Mouse (Mus musculus) left cerebral cortex, postnatal 10 days (tissue): ENCODE measurements around the gene Fam114a1. TPM values are rescaled to one million over a fixed set of nuclear protein-coding genes. Genes with fewer than 3 reads are reported as not detected.

ENCODE experiments used
- DNase-seq, 2 experiments: peaks; one replicate each; pipeline ENCODE4 v3.0.0; 2021 to 2022; ENCODE audit warnings: low spot score in 2 of 2, mixed read lengths in 1 of 2; ENCODE audit errors: extremely low spot score in 1 of 2
- intact Hi-C: fragments of 180-260 bp; cut with DNase I; formaldehyde crosslinking; loops from one replicate; pipeline ENCODE4 v1.15.1; 2025
- total RNA-seq, 2 experiments: library from RNA; stranded (reverse); gene quantifications; 2 replicates each; pipeline ENCODE4 v1.2.3; 2021

Gene Fam114a1
- total RNA-seq, 2 experiments from 2014 or later: 7.2 to 8.4 TPM

DNA sequence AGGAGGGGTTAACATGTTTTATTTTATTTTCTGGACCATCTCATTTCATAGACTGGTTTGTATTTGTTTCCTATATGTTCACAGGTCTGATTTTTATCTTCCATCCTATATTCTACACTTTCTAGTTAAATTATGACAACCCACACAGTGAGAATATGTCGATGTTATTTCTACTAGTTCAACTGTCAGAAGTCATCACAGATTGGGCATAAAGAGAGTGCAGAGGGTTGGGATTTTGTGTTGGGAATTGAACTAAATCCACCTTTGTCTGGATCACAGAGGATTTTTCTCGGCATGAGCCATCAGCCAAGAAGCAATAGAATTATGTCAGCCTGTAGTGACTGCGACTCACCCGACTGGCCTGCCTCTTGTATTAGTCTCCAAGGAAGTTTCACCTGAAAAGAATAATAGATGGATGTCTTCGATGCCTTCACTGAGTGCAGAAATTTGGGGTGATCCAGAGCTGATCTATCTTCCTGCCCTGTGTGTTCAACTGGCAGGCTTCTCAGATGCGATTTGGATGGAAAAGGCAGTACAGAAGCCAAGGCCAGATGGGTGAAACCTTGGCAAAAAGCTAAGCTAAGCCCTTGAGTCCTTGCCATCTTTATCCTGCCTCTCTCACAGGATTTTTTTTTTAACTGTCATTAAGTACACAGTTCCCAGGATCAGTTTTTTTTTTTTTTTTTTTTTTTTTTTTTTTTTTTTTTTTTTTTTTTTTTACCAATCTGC lies 75.9 kb downstream of the Fam114a1 start:
- intact Hi-C loops: loop anchor here (5.0 kb wide), 1 partner anchor 66 kb away; no protein-coding TSS in a partner anchor
- no peak for DNase-seq

DNA sequence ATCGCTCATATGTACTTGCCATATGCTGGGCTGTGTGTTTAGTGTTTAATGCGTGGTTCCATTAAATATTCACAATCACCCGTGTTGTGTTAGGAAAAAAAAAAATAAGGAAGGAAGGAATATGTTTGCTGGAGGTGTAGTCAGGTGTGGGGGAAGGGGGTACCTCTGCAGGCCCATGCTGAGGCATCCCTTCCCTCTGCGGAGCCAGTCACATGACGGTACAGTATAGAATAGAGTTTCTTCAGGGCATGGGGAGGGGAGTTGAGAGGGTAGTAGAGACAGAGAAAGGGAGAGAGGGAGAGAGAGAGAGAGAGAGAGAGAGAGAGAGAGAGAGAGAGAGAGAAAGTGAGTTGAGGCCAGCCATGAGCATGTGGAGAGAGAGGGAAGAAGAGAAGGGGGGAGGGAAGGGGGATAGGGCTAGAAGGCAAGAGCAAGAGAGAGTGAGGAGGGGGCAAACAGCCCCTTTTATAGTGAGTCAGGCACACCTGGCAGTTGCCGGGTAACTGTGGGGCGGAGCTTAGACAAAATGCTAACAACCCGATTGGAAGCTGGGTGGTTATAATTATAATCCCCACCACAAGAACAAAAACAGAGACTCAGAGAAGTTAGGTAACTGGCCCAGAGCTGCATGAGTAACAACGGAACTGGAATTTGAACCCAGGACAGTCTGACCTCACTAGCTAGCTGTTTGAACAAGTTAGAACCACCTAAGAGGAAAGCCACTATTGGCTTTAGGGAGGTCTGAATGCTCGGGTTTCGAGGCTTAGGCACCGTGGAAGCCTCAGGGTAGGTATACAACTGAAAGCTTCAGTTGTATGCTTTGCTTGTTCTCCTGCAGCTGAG lies 76.8 kb downstream of the Fam114a1 start:
- intact Hi-C loops: loop anchor here (5.0 kb wide), 1 partner anchor 66 kb away; no protein-coding TSS in a partner anchor
- no peak for DNase-seq

- intact Hi-C loops: loop anchor here (5.0 kb wide), 1 partner anchor 65 kb away; no protein-coding TSS in a partner anchor
- no peak for DNase-seq
Measured at GRCm38 (mm10) chr5:65047285-65047855, 77.5 kb downstream of the Fam114a1 start.

GRCm38 (mm10) chr5:65049880-65050279 lies 80.0 kb downstream of the Fam114a1 start:
- intact Hi-C loops: loop anchor here (5.0 kb wide), 1 partner anchor 62 kb away; no protein-coding TSS in a partner anchor
- no peak for DNase-seq

GRCm38 (mm10) chr5:65051513-65051912 lies 81.6 kb downstream of the Fam114a1 start:
- intact Hi-C loops: no loop called here
- DNase-seq: no peak

- intact Hi-C loops: no loop called here
Measured at GRCm38 (mm10) chr5:65057596-65057995, 87.7 kb downstream of the Fam114a1 start.

GRCm38 (mm10) chr5:65059806-65060205 lies 89.9 kb downstream of the Fam114a1 start:
- no peak for DNase-seq
- intact Hi-C loops: no loop called here

More at GRCm38 (mm10) chr5:65057596-65057995, 87.7 kb downstream of the Fam114a1 start:
- no peak for DNase-seq

GRCm38 (mm10) chr5:65062236-65062635 lies 92.4 kb downstream of the Fam114a1 start:
- intact Hi-C loops: no loop called here
- no peak for DNase-seq

GRCm38 (mm10) chr5:65063266-65063665 lies 93.4 kb downstream of the Fam114a1 start:
- no peak for DNase-seq
- intact Hi-C loops: no loop called here

GRCm38 (mm10) chr5:65068166-65068565 lies 98.3 kb downstream of the Fam114a1 start:
- no peak for DNase-seq
- intact Hi-C loops: no loop called here

GRCm38 (mm10) chr5:65069872-65070271 lies 100.0 kb downstream of the Fam114a1 start:
- no peak for DNase-seq
- intact Hi-C loops: no loop called here

DNA sequence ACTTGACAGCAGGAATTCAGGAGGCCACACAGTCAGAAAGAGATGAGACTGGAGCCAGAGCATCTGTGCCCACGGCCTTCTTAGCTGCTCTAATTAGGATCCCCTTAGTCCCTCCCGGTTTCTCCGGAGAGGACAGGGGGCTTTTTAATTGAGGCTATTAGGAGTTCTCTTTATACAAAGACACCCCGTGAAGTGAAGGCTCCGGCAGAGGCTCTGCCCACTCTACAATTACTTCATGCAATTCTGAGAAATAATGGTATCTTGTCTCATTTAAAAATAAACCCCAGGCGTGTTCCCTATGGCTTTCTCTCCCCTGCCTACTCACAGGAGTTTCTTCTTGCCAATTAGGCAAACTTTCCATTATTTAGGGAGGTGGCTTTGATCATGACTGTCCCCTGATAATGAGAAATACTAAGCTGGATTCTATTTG lies 101.8 kb downstream of the Fam114a1 start:
- no peak for DNase-seq
- intact Hi-C loops: no loop called here

GRCm38 (mm10) chr5:65073247-65073646 lies 103.4 kb downstream of the Fam114a1 start:
- DNase-seq: no peak
- intact Hi-C loops: no loop called here

DNA sequence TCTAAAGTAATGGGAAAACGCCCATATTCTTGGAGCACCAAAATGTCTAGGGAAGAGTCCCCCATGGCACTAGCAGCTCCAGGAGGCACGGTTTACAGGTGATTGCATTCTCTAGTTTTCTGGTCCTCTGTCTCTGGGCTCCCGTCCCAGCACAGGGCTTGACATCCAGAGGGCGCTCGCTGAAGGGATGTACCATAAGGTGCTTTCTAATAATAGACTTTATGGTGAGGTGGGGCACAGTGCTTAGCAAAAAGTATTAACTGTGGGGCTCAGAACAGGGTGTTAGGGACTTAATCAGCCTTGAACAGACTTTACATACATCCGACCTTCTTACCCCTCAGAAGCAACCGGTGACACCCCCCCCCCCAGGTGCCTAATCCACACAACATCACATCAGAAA lies 104.8 kb downstream of the Fam114a1 start:
- intact Hi-C loops: no loop called here
- no peak for DNase-seq

DNA sequence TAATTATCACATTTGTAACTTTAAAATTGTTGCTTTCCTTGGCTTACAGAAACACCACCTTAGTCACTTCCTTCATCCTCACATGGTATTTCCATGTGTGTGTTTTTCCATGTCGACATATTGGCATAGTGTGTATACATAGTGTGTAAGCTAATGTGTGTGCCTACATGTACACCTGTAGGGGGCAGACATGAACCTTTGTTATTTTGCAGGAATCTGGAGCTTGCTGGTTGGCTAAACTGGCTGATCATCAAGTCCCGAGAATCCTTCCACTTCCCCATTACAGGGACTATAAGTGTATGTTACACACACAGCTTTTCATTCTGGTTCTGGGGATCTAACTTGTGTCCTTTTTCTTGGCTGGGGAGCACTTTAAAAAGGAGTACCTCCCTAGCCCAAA lies 106.2 kb downstream of the Fam114a1 start:
- no peak for DNase-seq
- intact Hi-C loops: no loop called here

DNA sequence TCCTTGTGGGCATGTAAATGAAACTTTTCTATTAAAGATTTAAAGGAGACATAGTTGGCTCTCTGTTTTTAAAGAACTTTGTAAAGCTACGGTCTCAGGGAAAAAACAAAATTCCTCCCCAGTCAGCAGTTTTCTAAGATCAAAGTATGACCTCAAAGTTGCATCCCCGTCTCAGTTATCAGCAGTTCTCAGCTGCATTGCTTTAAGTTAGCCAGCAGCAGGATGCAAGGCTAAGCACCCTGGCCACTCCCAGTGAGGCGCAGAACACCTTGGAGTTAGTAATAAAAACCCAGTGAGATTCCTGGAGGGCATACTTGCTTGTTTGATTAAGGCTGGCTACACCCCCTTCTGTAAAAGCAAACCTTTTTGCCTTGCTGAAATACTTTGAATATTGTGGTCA lies 106.9 kb downstream of the Fam114a1 start:
- intact Hi-C loops: no loop called here
- no peak for DNase-seq

DNA sequence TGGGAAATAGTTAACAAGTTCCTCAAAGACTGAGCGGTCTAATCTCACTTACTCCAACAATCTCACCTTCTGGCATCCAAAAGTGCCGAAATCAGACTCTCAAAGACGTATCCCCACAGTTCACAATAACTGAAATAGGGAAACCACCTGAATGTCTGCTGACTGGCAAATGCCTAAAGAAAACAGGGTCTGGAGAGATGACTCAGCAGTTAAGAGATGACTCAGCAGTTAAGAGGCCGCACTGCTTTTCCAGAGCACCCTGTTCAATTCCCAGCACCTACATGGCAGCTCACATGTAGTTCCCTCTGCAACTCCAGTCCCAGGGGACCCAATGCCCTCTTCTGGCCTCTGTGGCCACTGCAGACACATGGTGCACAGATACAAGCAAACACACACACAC lies 108.2 kb downstream of the Fam114a1 start:
- intact Hi-C loops: no loop called here
- DNase-seq: no peak

DNA sequence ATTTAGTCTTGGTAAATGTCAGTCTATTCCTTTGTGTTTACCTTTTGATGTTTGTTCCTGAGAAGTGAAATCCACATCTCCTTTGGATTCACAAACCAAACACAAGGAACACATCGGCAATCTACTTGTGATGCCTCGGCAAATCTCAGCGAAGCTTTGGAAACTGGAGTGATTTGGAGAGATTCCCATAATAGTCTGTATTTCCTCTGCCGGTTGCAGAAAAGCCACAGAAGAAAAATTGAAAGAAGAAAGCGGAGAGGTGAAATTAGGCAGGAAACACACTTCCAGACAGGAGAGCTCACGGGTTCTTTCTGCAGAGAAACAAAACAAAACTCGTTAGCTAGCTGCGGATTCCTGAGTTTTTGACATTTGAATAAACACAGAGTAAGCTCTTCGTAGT lies 110.0 kb downstream of the Fam114a1 start:
- intact Hi-C loops: no loop called here

DNA sequence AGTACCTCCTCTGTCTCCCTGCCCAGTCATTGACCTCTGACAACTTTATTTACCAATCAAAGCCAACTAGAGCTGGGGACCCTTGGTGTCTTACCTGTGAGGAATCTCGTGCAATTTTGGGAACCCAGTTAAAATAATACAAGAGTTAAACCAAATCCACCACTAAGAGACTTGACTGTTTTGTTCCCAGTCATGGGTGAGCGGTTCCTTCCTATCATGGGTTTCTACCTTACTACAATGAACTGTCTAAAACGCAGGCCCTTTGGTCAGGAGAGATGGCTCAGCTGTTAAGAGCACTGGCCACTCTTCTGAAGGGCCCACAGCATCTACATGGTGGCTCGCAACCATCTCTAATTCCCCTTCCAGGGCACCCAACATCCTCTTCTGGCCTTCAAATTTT lies 112.0 kb downstream of the Fam114a1 start:
- intact Hi-C loops: no loop called here
- no peak for DNase-seq

More for the DNA sequence above, 110.0 kb downstream of the Fam114a1 start:
- peak in 1 of 2 experiments; percentile 32 for DNase-seq
